Mouse (Mus musculus): ENCODE results near the gene Crocc.

The Crocc gene

DNA sequence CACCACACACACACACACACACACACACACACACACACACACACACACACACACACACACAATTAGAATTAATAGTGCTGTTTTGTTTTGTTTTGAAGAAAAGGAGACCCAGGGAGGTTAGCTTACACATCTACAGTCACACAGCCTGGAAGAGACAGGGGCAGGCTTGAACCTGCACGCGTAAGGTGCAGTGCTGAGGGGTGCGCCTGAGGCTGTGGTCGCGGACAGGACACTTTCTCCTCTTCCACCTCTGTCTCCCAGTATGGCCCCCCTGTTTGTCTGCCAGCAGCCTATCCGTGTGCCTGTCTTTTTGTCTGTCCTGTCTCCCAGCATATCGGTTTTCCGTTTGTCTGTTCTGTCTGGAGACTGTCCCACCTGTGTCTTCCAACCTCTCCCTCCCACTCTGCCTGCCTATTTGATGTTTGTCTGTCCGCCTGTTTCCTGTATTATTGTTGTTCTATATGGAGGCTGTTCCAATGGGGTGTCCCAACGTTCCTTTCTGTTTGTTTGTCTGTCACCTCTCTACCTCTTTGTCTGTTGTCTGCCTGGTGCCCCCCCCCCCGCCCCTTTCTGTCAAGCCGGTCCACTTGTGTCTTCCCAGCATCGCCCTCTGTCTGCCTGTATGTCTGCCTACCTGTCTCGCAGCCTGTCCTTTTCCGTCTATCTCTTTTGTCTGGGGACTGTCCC is 74.2 kb downstream of the Crocc start:
- DNase-seq (ENCODE audit: low spot score), result no peak

- DNase-seq (ENCODE audit: low spot score), result no peak
Observed at GRCm38 (mm10) chr4:140984544-140984943, 75.8 kb downstream of the Crocc start.

GRCm38 (mm10) chr4:140983442-140983841 is 76.9 kb downstream of the Crocc start:
- DNase-seq (ENCODE audit: low spot score), result no peak

DNA sequence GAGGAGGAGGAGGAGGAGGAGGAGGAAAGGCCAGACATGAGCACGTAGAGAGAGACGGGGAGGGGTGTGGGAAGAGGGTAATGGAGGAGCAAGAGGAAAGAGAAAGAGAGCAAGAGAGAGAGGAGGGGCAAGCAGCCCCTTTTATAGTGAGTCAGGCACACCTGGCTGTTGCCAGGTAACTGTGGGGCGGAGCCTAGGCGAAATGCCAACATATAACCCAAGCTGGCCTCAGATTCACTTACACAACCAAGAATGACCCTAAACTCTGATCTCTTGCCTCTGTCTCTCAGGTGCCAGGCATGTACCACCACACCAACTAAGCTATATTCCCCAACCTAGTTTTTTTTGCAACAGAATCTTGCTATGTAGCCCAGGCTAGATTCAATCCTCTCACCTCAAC is 77.5 kb downstream of the Crocc start:
- DNase-seq (ENCODE audit: low spot score), result no peak

DNA sequence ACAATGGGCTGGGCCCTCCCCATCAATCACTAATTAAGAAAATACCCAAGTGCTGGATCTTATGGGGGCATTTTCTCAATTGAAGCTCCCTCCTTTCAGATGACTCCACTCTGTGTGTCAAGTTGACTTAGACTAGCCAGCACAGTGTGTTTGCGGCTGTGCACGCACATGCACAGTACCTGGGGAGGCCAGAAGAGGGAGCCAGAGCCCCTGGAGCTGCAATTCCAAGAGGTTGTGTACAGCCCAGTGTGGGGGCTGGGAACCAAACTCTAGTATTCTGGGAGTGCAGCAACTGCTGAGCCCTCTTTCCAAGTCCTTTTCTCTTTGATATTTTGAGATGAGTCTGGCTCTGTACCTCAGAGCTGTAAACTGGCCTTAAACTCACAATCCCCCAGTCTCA is 78.7 kb downstream of the Crocc start:
- DNase-seq (ENCODE audit: low spot score), result no peak

GRCm38 (mm10) chr4:140977886-140978692 is 82.3 kb downstream of the Crocc start:
- DNase-seq (ENCODE audit: low spot score), result no peak

DNA sequence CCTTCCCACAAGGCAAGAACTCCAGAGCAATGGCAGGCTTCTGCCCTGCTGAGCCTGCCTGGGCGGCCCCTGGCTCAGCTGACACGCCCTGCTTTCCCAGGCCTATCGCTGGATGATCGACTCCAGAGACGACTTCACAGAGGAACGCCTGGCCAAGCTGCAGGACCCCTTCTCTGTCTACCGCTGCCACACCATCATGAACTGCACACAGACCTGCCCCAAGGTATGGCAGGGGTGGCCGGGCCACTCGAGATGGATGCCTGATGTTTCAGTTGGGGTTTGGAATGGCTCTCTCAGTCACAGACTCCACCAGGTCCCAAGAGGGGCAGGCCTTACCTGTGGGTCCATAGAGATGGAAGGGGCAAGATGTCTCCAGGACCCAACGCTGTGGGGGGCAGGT is 83.1 kb downstream of the Crocc start:
- no peak for DNase-seq (ENCODE audit: low spot score)

GRCm38 (mm10) chr4:140975356-140975755 is 85.0 kb downstream of the Crocc start:
- DNase-seq (ENCODE audit: low spot score), result no peak

GRCm38 (mm10) chr4:140974408-140974807 is 85.9 kb downstream of the Crocc start:
- no peak for DNase-seq (ENCODE audit: low spot score)

DNA sequence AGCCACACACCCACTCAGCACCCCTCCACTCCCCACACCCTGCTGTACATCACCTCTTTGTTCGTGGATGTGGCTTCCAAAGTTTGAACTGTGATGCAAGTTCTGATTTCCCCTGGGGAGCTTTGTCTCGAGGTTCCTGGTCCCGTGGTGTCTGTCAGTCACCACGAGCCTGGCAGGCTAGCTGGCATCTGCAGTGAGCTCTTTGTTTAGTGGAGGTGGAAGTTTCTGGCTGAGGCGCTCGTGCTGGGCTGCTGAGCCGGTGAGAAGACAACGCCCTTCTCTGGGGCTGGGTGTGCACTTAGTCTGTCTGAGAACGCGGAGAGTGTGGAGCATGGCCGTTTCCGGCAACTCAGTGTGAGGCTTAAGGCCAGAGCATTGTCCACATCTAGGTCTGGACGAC is 88.7 kb downstream of the Crocc start:
- DNase-seq (ENCODE audit: low spot score), result no peak

- DNase-seq (ENCODE audit: low spot score), result no peak
Observed at GRCm38 (mm10) chr4:140967386-140968159, 92.8 kb downstream of the Crocc start.
